Mouse (Mus musculus) hindbrain, embryonic 14.5 days (tissue): ENCODE measurements around the gene Gm10100. TPM values are rescaled to one million over a fixed set of nuclear protein-coding genes. Genes with fewer than 3 reads are reported as not detected.
"Not testable (repeated sequence)": the region's sequence is repeated elsewhere in the genome, so short reads cannot be mapped to it uniquely, and the experiment has no call there.

Source experiments
- ATAC-seq: fragments of 200-750 bp; cut with Nextera tagmentation; 2 replicates; pipeline ENCODE4 v1.8.0; 2017; ENCODE audit warnings: moderate number of reproducible peaks, mild to moderate bottlenecking, moderate TSS enrichment, moderate library complexity; ENCODE audit not compliant: low FRiP score
- DNase-seq: peaks from one replicate; pipeline ENCODE4 v3.0.0-alpha.2; 2015; ENCODE audit warnings: low spot score
- H3K27ac ChIP-seq: fragments of 300-500 bp; sonication (generic); 2 replicates; pipeline ENCODE4 v1.5.1; 2014; ENCODE audit warnings: mild to moderate bottlenecking, moderate library complexity
- H3K27me3 ChIP-seq: fragments of 300-500 bp; sonication (generic); 2 replicates; pipeline ENCODE4 v1.6.1; 2014; ENCODE audit warnings: mild to moderate bottlenecking, low read length, mixed read lengths; ENCODE audit not compliant: control insufficient read depth, insufficient read depth
- H3K36me3 ChIP-seq: fragments of 300-500 bp; sonication (generic); replicated peaks from 2 replicates; pipeline ENCODE4 v1.6.1; 2014; ENCODE audit not compliant: control insufficient read depth, insufficient read depth
- H3K4me1 ChIP-seq: fragments of 300-500 bp; sonication (generic); replicated peaks from 2 replicates; pipeline ENCODE4 v1.6.1; 2014; ENCODE audit warnings: antibody characterized with exemption, low read length, mixed read lengths; ENCODE audit not compliant: control insufficient read depth, insufficient read depth
- H3K4me2 ChIP-seq: fragments of 300-500 bp; sonication (generic); replicated peaks from 2 replicates; pipeline ENCODE4 v1.6.1; 2014; ENCODE audit warnings: mild to moderate bottlenecking, moderate library complexity
- H3K4me3 ChIP-seq: fragments of 300-500 bp; sonication (generic); replicated peaks from 2 replicates; pipeline ENCODE4 v1.5.1; 2014; ENCODE audit warnings: mild to moderate bottlenecking, low read length
- H3K9ac ChIP-seq: fragments of 300-500 bp; sonication (generic); 2 replicates; pipeline ENCODE4 v1.6.1; 2014
- H3K9me3 ChIP-seq: fragments of 300-500 bp; sonication (generic); 2 replicates; pipeline ENCODE4 v1.6.1; 2016; ENCODE audit warnings: low read length; ENCODE audit not compliant: control insufficient read depth
- WGBS: fragments of 180-500 bp; shearing (Covaris S2); extraction: QIAGEN DNeasy Blood & Tissue Kit; methylation state at CpG from one replicate; pipeline ENCODE4 v1.1.7; 2014; 5-methylcytosine and 5-hydroxymethylcytosine counted together
- polyA plus RNA-seq: library from polyadenylated mRNA; unstranded; fragments of >200 nt; fragmentation: Nextera tagmentation; extraction: Ambion mirVana; gene quantifications from 2 replicates; pipeline ENCODE4 v1.2.1, GENCODE M21; 2014

The Gm10100 gene
- polyA plus RNA-seq: not detected in 2 replicates

DNA sequence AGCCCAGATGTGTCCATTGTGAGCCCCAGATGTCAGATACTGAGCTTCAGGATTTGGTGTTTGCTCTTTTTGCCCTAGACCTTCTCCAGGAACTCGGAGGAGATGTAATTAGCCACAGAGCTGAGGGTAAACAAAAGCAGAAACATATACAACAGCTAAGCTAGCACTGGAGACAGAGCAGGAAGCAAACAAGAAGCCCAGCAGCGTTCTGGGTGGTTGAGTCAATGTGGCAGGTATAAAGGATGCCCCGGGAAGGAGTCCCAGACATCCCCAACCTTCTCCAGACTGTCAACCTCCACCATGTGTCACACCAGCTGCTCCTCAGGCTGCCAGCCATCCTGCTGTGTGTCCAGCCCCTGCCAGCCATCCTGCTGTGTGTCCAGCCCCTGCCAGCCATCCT is at the start of gene Gm10100:
TSS of gene Gm10100 (plus strand) at position 301 of the 400 bp plus-strand sequence.
- ATAC-seq: no peak
- H3K4me2 ChIP-seq: no peak within 1 kb of the TSS
- H3K27me3 ChIP-seq: no peaks in the 10 kb centered on the region
- no peak for DNase-seq
- no peaks in the 10 kb centered on the region for H3K9me3 ChIP-seq
- H3K4me3 ChIP-seq: no peak within 1 kb of the TSS
- no peak within 1 kb of the TSS for H3K27ac ChIP-seq
- H3K9ac ChIP-seq: no peak within 1 kb of the TSS
- no peaks in the 10 kb centered on the region for H3K36me3 ChIP-seq
- WGBS: 29% methylated on average over 3 of the region's 3 CpGs
- no peaks in the 10 kb centered on the region for H3K4me1 ChIP-seq

DNA sequence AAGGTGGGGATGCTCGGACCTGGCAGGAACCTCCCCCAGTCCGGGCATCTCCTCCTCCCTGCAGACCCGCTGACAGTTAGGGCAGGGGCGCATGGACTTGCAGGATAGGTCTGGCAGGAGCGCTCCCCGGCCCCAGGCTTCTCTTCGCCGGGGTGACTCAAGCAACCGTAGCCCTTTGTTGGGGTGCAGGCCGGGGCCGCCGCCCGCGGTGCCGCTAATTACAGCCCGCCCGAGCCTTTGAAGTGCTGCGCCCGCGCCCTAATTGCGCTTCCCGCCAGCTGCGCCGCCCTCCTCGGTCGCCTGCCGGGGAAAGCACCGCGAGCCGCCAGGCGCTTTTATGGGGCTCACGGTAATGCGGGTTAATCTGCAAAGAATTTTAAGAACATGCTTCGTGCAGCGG is 48.7 kb upstream of the Gm10100 start:
- Histone ChIP-seq H3K4me3 (peak overlapping the region; percentile 22), H3K27ac (no peak overlapping the region), H3K9me3 (no peaks in the 10 kb centered on the region), H3K4me2 (peak overlapping the region; percentile 56), H3K4me1 (peaks cover 8% of the 10 kb centered on the region; the same call in 1 of the 2 replicates), H3K36me3 (no peaks in the 10 kb centered on the region), H3K9ac (0 out of 2 replicates have a peak overlapping the region, but pooled peaks have one; percentile 17), H3K27me3 (peaks cover 41% of the 10 kb centered on the region)
- ATAC-seq (0 out of 2 replicates have a peak, but pooled peaks have one; percentile 24), DNase-seq (no peak)
- under 1% methylated on average over 35 of the region's 35 CpGs for WGBS

GRCm38 (mm10) chr10:77682994-77683393 is 43.3 kb upstream of the Gm10100 start:
- Histone ChIP-seq H3K4me2 (no peak overlapping the region), H3K27me3 (peaks cover 38% of the 10 kb centered on the region), H3K9ac (no peak overlapping the region), H3K36me3 (no peaks in the 10 kb centered on the region), H3K9me3 (no peaks in the 10 kb centered on the region), H3K4me1 (peaks cover 8% of the 10 kb centered on the region; the same call in 1 of the 2 replicates), H3K27ac (no peak overlapping the region), H3K4me3 (no peak overlapping the region)
- ATAC-seq (no peak), DNase-seq (no peak)
- 81% methylated on average over 7 of the region's 7 CpGs for WGBS

- Histone ChIP-seq H3K4me3 (no peak overlapping the region), H3K36me3 (no peaks in the 10 kb centered on the region), H3K4me1 (peaks cover 8% of the 10 kb centered on the region; the same call in 1 of the 2 replicates), H3K27ac (no peak overlapping the region), H3K9ac (no peak overlapping the region), H3K9me3 (no peaks in the 10 kb centered on the region), H3K27me3 (peaks cover 31% of the 10 kb centered on the region), H3K4me2 (no peak overlapping the region)
- ATAC-seq (no peak), DNase-seq (no peak)
- 34% methylated on average over 8 of the region's 8 CpGs for WGBS
These were observed 42.1 kb upstream of the Gm10100 start for GRCm38 (mm10) chr10:77684181-77684580.

DNA sequence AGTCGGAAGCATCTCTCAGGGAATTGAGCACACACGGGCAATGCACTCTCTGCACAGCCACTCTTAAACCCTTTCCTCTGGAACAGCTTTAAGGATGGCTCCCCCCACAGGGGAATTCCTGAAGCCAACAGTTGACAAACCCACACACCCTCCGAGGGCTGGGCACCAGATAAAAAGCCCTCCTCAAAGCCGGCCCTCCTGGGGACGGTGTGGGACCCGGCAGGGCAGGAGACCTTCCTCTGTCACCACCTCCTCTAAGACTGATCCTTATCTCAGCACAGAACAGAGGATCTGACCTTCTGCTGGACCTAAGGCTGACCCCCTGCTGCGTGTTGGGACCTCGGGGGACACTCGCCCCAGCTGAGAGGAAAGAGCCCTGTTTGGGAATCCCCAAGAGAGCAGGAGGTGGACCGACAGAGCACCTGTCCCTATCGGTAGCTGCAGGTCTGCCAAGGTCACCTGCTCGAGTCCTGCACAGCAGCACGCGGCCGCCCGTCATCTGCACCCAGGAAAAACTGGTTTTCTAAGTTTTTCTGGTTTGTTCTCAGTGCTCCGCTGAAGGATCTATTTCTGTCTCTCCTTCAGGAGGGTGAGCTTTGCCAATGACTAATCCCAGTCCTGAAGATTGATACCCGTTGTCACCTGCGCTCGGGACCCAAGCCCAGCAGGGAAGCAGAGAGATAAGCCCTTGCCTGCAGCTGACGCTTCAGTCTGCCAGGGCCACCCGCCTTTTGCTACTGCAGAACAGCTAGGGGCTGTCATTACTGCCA is 40.2 kb upstream of the Gm10100 start, which contains the start of gene Tspear:
TSS of gene Tspear (plus strand) at position 675 of the 770 bp plus-strand sequence.
- peaks cover 8% of the 10 kb centered on the region; the same call in 1 of the 2 replicates for H3K4me1 ChIP-seq
- H3K9me3 ChIP-seq: no peaks in the 10 kb centered on the region
- no peaks in the 10 kb centered on the region for H3K36me3 ChIP-seq
- no peak within 1 kb of the TSS for H3K27ac ChIP-seq
- WGBS: 8% methylated on average over 22 of the region's 22 CpGs
- 0 out of 2 replicates have a peak, but pooled peaks have one; percentile 32 for ATAC-seq
- H3K27me3 ChIP-seq: peaks cover 24% of the 10 kb centered on the region
- H3K4me3 ChIP-seq: no peak within 1 kb of the TSS
- DNase-seq: no peak
- H3K4me2 ChIP-seq: no peak within 1 kb of the TSS
- H3K9ac ChIP-seq: no peak within 1 kb of the TSS

- Histone ChIP-seq H3K36me3 (no peaks in the 10 kb centered on the region), H3K4me3 (no peak overlapping the region), H3K27ac (no peak overlapping the region), H3K4me1 (peaks cover 8% of the 10 kb centered on the region; the same call in 1 of the 2 replicates), H3K27me3 (peaks cover 24% of the 10 kb centered on the region), H3K9me3 (no peaks in the 10 kb centered on the region), H3K9ac (no peak overlapping the region), H3K4me2 (no peak overlapping the region)
- 37% methylated on average over 10 of the region's 10 CpGs for WGBS
- ATAC-seq (no peak), DNase-seq (no peak)
These were observed 39.3 kb upstream of the Gm10100 start for GRCm38 (mm10) chr10:77687021-77687420.

DNA sequence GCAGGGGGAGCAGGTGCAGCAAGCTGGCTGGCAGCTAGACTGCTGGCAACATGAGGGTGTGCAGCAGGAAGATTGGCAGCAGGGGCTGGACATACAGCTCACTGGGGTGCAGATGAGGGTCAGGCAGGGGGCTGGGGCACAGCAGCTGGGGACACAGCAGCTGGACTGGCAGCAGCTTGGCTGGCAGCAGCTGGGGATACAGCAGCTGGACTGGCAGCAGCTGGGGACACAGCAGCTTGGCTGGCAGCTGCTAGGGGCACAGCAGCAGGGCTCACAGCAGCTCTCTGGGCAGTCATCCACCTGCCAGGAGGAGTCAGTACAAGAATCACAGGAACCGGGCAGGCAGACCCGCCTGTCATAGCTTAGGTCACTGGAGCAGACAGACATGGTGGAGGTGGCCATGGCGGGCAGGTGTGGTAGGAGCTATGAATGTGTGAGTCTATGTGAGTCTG is 35.9 kb upstream of the Gm10100 start, which contains the start of gene Gm19402:
TSS of gene Gm19402 (minus strand) at position 402 of the 452 bp plus-strand sequence.
- 71% methylated on average over 3 of the region's 3 CpGs for whole genome bisulfite sequencing
- H3K9ac ChIP-seq: not testable (repeated sequence)
- peaks cover 21% of the 10 kb centered on the region for H3K27me3 ChIP-seq

DNA sequence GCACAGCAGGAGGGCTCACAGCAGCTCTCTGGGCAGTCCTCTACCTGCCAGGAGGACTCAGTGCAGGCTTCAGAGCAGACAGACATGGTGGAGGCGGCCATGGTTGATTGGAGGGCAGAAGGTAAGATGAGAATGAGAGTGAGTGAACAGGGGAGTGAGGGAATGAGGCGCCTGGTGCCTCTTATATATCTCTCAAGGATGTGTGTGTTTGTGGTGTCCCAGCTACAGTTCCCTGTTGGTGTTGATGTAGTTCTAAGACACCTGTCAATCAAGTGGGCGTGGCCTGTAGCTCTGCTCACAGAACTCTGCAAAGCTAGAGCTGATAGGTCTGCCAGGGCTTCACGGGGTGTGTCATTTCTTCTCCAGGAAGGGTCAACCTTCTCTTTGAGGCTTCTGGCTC is 29.2 kb upstream of the Gm10100 start, which contains the start of gene Gm9508:
TSS of gene Gm9508 (minus strand) at position 101 of the 400 bp plus-strand sequence.
- DNase-seq (no peak), ATAC-seq (no peak)
- no peak within 1 kb of the TSS for H3K27ac ChIP-seq
- no peaks in the 10 kb centered on the region for H3K4me1 ChIP-seq
- no peaks in the 10 kb centered on the region for H3K27me3 ChIP-seq
- no peak within 1 kb of the TSS for H3K4me2 ChIP-seq
- 39% methylated on average over 4 of the region's 4 CpGs for WGBS
- H3K9me3 ChIP-seq: no peaks in the 10 kb centered on the region
- no peak within 1 kb of the TSS for H3K4me3 ChIP-seq
- H3K9ac ChIP-seq: no peak within 1 kb of the TSS
- no peaks in the 10 kb centered on the region for H3K36me3 ChIP-seq

More for the DNA sequence above, 35.9 kb upstream of the Gm10100 start, which contains the start of gene Gm19402:
- not testable (repeated sequence) for DNase-seq, H3K4me2 ChIP-seq, H3K4me3 ChIP-seq, H3K36me3 ChIP-seq, H3K4me1 ChIP-seq, H3K9me3 ChIP-seq, H3K27ac ChIP-seq, ATAC-seq

DNA sequence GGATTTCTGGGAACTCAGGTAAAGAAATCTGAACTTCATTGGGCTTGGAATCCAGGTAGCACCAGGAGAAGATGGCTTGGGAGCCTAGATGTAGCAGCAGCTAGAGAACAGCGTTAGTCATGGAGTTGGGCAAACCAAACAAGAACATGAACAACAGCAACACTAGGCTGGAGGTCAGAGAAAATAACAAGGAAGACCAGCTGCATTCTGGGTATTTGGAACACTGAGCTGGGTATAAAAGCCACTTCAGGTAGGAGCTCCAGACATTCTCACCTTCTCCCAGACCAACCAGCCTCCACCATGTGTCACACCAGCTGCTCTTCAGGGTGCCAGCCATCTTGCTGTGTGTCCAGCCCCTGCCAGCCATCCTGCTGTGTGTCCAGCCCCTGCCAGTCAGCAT is 20.0 kb upstream of the Gm10100 start, which contains the start of gene Gm10272:
TSS of gene Gm10272 (plus strand) at position 301 of the 400 bp plus-strand sequence.
- no peaks in the 10 kb centered on the region for H3K27me3 ChIP-seq
- no peak within 1 kb of the TSS for H3K27ac ChIP-seq
- H3K4me1 ChIP-seq: no peaks in the 10 kb centered on the region
- H3K4me2 ChIP-seq: no peak within 1 kb of the TSS
- H3K9ac ChIP-seq: no peak within 1 kb of the TSS
- peaks cover 10% of the 10 kb centered on the region; the same call in 1 of the 2 replicates for H3K9me3 ChIP-seq
- 100% methylated on average over 1 of the region's 1 CpGs for WGBS
- no peaks in the 10 kb centered on the region for H3K36me3 ChIP-seq
- no peak within 1 kb of the TSS for H3K4me3 ChIP-seq
- DNase-seq (no peak), ATAC-seq (no peak)
